Mouse (Mus musculus): ENCODE results near the gene Txnrd3.

DNA sequence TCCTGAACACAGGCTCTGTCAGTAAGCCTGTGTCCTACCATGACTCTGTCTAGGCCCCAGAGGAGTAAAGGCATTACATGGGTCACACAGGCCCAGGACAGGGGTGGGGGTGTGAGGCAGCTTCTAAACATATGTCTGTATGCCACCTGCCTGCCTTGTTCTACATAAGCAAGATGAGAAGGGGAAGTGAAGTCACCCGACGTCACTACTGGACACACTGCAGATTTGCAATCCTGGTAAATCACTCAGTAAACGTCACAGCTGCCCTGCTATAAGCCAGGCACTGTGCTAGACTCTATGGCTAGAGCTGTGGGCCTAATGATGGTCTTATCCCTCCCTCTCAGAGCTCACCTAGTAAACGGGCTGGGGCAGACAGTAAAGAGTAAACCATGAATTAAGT is 5.8 kb upstream of the Txnrd3 start:
- TF ChIP-seq CTCF (IDR thresholded peaks at IDR 0.05; ENCODE audit: low read depth) (no peak), EP300 (optimal IDR thresholded peaks at IDR 0.05) (no peak)

All from stomach, postnatal 0 days (tissue).